Mouse (Mus musculus): Measurements from ENCODE around the gene Rbfox1. TPM values are rescaled to one million over a fixed set of nuclear protein-coding genes. Genes with fewer than 3 reads are reported as not detected.

Gene Rbfox1
- polyA plus RNA-seq, 1 experiment: not detected

DNA sequence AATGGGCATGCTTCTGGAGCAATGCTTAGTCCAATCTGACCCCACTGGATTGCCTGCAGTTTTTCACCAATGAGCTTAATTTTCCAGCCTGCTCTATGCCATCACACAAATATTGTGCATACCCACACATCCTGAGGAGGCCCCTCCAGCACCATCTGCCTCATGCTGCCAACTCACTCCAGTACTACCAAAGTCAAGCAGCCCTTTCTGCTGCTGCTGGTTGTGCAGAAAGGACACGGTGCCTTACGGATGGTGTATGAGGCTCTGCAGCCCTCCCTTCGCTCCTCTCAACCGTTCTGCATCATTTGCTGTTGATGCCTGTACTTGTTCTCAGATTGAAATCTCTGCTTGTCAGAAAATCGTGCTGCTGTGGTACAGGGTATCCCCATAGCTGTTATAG, 468.0 kb downstream of the Rbfox1 start:
- H3K27ac ChIP-seq (ENCODE audit: insufficient read depth, low read depth, low read length): no peak overlapping the region
- 78% methylated on average over 5 of the region's 5 CpGs for WGBS
- TF ChIP-seq POLR2A (IDR thresholded peaks at IDR 0.05; ENCODE audit: insufficient read depth, low read depth, low read length): no peak
- TF ChIP-seq CTCF (IDR thresholded peaks at IDR 0.05; ENCODE audit: insufficient read depth, low read depth, low read length): no peak

DNA sequence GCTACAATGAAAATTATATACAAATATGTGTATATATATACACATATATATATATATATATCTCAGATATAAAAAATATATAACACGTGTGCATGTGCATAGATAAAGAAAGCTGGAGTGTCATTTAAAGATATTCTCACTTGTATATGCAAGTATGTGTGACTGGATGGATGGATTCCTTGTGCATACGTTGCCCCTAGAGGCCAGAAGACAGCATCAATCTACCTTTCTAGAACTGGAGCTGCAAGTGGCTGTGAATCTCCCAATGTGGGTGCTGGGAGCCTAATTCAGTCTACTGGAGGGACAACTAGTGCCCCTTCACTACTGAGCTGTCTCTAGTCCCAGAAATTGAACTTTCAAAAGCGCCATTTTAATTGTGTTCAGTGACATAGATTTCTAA, 471.8 kb downstream of the Rbfox1 start:
- WGBS: 83% methylated on average over 3 of the region's 3 CpGs
- no peaks in the 10 kb centered on the region for H3K4me1 ChIP-seq (ENCODE audit: control insufficient read depth, insufficient read depth, low read length)
- H3K27ac ChIP-seq (ENCODE audit: insufficient read depth, low read depth, low read length): no peak overlapping the region
- TF ChIP-seq POLR2A (IDR thresholded peaks at IDR 0.05; ENCODE audit: insufficient read depth, low read depth, low read length): no peak
- TF ChIP-seq CTCF (IDR thresholded peaks at IDR 0.05; ENCODE audit: insufficient read depth, low read depth, low read length): no peak
- H3K4me3 ChIP-seq (ENCODE audit: insufficient read depth, low read depth, low read length): no peak overlapping the region

More for the DNA sequence above, 468.0 kb downstream of the Rbfox1 start:
- no peak overlapping the region for H3K4me3 ChIP-seq (ENCODE audit: insufficient read depth, low read depth, low read length)
- H3K4me1 ChIP-seq (ENCODE audit: control insufficient read depth, insufficient read depth, low read length): peaks cover 6% of the 10 kb centered on the region

DNA sequence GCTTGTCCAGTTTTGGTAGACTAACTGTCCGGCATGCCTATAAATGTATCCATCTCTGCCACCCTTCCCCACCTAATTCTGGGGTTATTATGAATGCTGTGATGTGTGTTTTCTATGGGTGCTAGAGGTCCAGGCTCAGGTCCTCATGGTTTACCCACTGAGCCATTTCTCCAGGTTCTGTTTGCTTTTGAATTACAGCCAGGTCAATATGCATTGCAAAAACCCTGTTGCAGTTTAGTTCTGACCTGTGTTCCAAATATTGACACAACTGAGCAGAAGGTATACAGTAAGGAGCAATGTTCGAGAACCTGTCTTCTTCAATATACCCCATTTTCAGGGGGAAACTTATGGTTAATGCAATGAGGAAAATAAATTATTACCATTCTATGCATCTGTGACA, 480.6 kb downstream of the Rbfox1 start:
- TF ChIP-seq POLR2A (IDR thresholded peaks at IDR 0.05; ENCODE audit: insufficient read depth, low read depth, low read length) (no peak), CTCF (IDR thresholded peaks at IDR 0.05; ENCODE audit: insufficient read depth, low read depth, low read length) (no peak)
- WGBS: 86% methylated on average over 2 of the region's 2 CpGs
- no peaks in the 10 kb centered on the region for H3K4me1 ChIP-seq (ENCODE audit: control insufficient read depth, insufficient read depth, low read length)
- no peak overlapping the region for H3K27ac ChIP-seq (ENCODE audit: insufficient read depth, low read depth, low read length)
- H3K4me3 ChIP-seq (ENCODE audit: insufficient read depth, low read depth, low read length): no peak overlapping the region

DNA sequence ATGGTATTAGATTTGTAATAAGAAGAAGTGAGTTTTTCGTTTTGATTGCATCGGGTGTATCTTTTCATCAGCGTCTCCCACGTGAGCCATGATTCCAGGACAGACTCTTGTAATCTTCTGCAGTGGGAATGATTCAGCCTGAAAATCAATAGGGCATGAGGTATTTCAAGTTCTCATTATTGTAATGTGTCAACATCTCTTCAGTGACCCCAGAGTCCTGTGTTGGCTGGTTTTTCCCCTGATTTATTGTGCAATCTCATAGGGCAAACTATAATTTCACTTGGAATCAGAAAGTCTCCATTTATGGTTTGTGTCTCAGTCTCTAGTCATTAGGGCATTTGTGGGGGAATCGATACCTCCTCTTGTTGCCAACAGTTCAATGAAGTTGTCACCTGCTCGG, 481.5 kb downstream of the Rbfox1 start:
- no peaks in the 10 kb centered on the region for H3K4me1 ChIP-seq (ENCODE audit: control insufficient read depth, insufficient read depth, low read length)
- 87% methylated on average over 6 of the region's 6 CpGs for WGBS
- H3K27ac ChIP-seq (ENCODE audit: insufficient read depth, low read depth, low read length): no peak overlapping the region
- TF ChIP-seq CTCF (IDR thresholded peaks at IDR 0.05; ENCODE audit: insufficient read depth, low read depth, low read length): no peak
- no peak for TF ChIP-seq POLR2A (IDR thresholded peaks at IDR 0.05; ENCODE audit: insufficient read depth, low read depth, low read length)
- H3K4me3 ChIP-seq (ENCODE audit: insufficient read depth, low read depth, low read length): no peak overlapping the region

DNA sequence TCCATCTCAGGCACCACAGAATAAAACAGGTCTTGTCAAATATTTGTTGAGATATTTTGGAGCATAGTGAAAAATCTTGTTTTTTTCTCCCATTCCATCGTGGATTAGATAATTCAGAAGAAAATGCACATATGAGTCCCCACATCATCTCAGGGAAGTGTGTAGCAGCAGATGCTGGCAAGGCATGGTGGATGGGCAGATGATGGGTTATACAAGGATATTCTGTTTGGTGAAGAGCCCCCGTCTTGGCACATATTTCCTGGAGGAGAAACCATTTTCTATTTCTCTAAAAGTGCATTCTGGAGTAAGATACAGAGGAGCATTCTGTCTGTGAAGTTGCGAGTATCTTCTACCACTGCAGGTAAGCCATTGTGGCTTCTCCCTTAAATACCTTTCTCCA, 495.8 kb downstream of the Rbfox1 start:
- TF ChIP-seq CTCF (IDR thresholded peaks at IDR 0.05; ENCODE audit: insufficient read depth, low read depth, low read length) (no peak), POLR2A (IDR thresholded peaks at IDR 0.05; ENCODE audit: insufficient read depth, low read depth, low read length) (no peak)
- 92% methylated on average over 3 of the region's 3 CpGs for WGBS
- Histone ChIP-seq H3K4me1 (ENCODE audit: control insufficient read depth, insufficient read depth, low read length) (no peaks in the 10 kb centered on the region), H3K27ac (ENCODE audit: insufficient read depth, low read depth, low read length) (no peak overlapping the region), H3K4me3 (ENCODE audit: insufficient read depth, low read depth, low read length) (no peak overlapping the region)

DNA sequence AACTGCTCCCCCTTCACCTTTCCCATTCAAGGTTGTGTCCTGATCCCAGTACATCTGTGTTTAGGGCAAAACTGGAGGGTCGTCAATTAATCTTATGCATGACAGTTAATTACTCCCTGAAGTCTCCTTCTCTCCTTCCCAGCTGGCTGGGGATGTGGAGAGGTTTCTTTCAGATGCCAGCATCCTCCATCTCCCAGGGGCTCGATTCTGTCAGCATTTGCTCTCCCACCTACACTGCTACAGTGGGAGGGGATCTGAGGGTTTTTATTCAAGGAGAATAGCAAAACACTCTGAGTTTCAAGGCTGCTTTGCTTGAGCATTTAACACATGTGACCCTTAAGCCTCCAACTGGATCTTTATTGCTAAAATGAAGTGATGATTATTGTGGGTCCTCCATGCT, 496.4 kb downstream of the Rbfox1 start:
- Histone ChIP-seq H3K4me1 (ENCODE audit: control insufficient read depth, insufficient read depth, low read length) (no peaks in the 10 kb centered on the region), H3K4me3 (ENCODE audit: insufficient read depth, low read depth, low read length) (no peak overlapping the region), H3K27ac (ENCODE audit: insufficient read depth, low read depth, low read length) (no peak overlapping the region)
- WGBS: 50% methylated on average over 2 of the region's 2 CpGs
- TF ChIP-seq CTCF (IDR thresholded peaks at IDR 0.05; ENCODE audit: insufficient read depth, low read depth, low read length): no peak
- TF ChIP-seq POLR2A (IDR thresholded peaks at IDR 0.05; ENCODE audit: insufficient read depth, low read depth, low read length): no peak

DNA sequence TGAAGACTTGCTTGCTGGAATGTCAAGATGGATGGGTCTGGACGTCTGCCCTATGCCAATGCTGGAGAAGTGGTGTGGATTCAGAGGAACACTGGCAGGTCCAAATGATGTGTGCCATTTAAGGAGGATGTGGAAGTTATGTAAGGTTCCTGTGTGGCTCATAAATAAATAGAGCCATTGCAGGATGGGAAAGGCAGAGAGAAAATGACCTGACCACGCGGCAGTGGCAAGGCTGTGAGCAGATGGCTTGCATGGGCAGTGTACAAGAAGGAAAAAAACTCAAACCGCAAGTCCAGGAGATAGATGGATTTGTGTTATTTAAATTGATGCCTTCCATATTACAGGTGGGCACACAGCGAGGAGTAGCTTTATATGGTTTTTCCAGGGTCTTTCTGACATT, 497.6 kb downstream of the Rbfox1 start:
- TF ChIP-seq CTCF (IDR thresholded peaks at IDR 0.05; ENCODE audit: insufficient read depth, low read depth, low read length): no peak
- no peak for TF ChIP-seq POLR2A (IDR thresholded peaks at IDR 0.05; ENCODE audit: insufficient read depth, low read depth, low read length)
- Histone ChIP-seq H3K4me3 (ENCODE audit: insufficient read depth, low read depth, low read length) (no peak overlapping the region), H3K27ac (ENCODE audit: insufficient read depth, low read depth, low read length) (no peak overlapping the region), H3K4me1 (ENCODE audit: control insufficient read depth, insufficient read depth, low read length) (no peaks in the 10 kb centered on the region)
- WGBS: 93% methylated on average over 5 of the region's 5 CpGs

DNA sequence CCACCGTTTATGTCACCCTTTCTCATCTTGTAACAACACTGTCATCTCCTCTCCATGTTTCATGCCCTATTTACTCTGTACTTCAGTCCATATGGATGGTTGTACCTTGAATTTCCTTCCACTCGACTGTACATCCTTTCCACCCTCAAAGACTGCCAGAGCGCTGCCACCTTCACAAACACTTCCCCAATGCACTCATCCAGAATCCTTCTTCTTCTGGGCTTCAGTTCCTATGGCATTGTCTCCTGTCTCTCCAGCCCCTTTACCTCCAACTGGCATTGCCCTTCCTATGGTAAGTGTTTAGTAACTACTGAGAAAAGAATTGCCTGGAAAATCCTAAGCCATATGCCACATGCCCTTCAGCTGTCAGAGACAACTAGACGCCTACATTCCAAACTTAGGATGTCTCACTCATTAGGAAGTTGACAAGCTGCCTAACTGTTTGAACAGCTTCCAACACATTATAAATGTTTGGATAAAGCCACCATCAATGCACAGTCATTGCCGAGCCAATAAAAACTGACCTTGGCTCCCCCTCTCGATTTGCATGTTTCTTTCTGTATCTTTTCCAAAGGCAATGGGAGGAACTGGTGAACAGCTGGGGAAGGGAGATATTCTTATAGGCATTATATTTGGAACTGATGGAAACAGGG, 505.2 kb downstream of the Rbfox1 start:
- Histone ChIP-seq H3K4me1 (ENCODE audit: control insufficient read depth, insufficient read depth, low read length) (no peaks in the 10 kb centered on the region), H3K27ac (ENCODE audit: insufficient read depth, low read depth, low read length) (no peak overlapping the region), H3K4me3 (ENCODE audit: insufficient read depth, low read depth, low read length) (no peak overlapping the region)
- TF ChIP-seq CTCF (IDR thresholded peaks at IDR 0.05; ENCODE audit: insufficient read depth, low read depth, low read length): no peak
- TF ChIP-seq POLR2A (IDR thresholded peaks at IDR 0.05; ENCODE audit: insufficient read depth, low read depth, low read length): no peak
- WGBS: 78% methylated on average over 6 of the region's 6 CpGs

DNA sequence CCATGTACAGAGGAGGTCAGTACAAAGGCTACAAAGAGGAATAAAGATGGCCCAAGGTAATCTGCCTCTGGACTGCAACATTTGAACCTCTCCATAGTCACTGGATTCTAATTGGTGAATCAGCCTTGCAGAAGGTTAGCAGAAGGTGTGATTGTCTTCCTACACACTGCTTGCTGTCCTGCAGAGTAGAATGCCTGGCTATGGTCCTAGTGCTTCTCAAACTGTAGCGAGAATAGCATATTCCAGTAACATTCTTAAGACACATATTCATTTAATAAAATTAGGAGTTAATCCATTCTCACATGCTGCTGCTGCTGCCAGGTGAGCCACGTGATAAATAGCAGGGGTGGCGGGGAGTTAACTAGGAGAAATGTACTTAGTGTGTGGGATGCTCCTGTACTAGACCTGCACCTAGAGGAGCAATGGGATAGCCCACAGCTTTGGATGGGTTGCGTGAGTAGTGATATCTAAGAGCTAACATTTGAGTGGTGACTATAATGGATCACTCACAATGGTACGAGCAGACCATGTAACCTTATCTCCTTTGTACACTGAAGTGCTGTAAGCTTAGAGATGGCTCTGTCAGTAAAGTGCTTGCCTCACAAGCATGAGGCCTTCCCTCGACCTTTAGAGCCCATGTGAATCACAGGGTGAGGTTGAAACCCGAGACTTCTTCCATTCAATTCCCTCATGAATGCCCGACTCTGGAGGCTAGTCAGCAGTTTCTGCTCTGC, 511.7 kb downstream of the Rbfox1 start:
- WGBS: 71% methylated on average over 8 of the region's 8 CpGs

More for the DNA sequence above, 511.7 kb downstream of the Rbfox1 start:
- no peak overlapping the region for H3K4me3 ChIP-seq (ENCODE audit: insufficient read depth, low read depth, low read length)
- no peak overlapping the region for H3K27ac ChIP-seq (ENCODE audit: insufficient read depth, low read depth, low read length)
- TF ChIP-seq POLR2A (IDR thresholded peaks at IDR 0.05; ENCODE audit: insufficient read depth, low read depth, low read length) (no peak), CTCF (IDR thresholded peaks at IDR 0.05; ENCODE audit: insufficient read depth, low read depth, low read length) (no peak)
- H3K4me1 ChIP-seq (ENCODE audit: control insufficient read depth, insufficient read depth, low read length): no peaks in the 10 kb centered on the region

Measured in olfactory bulb, adult 2 months (tissue).